9 mouse cellular contexts compared by ENCODE assay signal in the genomic region with DNA sequence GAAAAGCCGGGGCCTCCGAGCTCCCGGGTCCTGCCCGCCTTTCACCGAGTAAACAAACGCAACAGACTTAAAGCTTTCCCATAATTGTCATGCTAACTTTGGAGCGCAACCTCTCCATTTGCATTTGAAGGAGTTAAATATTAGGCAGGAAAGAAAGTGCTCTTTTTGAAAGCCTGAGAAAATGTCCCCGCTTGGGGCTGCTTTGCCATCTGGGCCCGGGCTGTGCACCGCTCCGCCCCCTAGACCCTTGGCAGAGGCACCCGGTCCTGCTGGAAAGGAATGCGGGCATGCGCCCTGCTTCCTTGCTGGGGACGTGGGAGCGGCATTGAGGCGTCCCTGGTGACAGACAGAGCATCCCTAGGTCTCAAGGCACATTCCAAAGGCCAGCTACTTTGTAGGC.
DNase-seq lines count a peak whose midpoint lies in the region; ATAC-seq lines count a peak whose summit lies in the region.
"Had no signal": no experiment of that assay in that cellular context is flagged by ENCODE, and none has a peak within 500 bp of the region (broad histone marks: within the 10 kb centered on the region; RNA-seq: fewer than 3 reads in every experiment).

No protein-coding gene starts in this region.

- 0 out of 2 replicates have a peak, but pooled peaks cover 15% of the 10 kb centered on the region for H3K4me1 ChIP-seq in hindbrain, embryonic 14.5 days (replicated peaks; ENCODE audit: control insufficient read depth, insufficient read depth, low read length)

- H3K27ac ChIP-seq in hindbrain, embryonic 14.5 days: no peak overlapping the region; the same call in 1 of the 2 replicates

- H3K9me3 ChIP-seq in hindbrain, embryonic 14.5 days (ENCODE audit: control insufficient read depth, low read length): no peaks in the 10 kb centered on the region

- no peak overlapping the region for H3K9ac ChIP-seq in hindbrain, embryonic 14.5 days

- H3K4me2 ChIP-seq in hindbrain, embryonic 14.5 days (replicated peaks): peak overlapping the region; percentile 40

- DNase-seq in ZHBTc4 (ENCODE audit: low read depth, low spot score): peak; percentile 94
- DNase-seq in cerebellum, postnatal 36 days: peak; percentile 5 to 24
- DNase-seq in gastrocnemius, adult 18-20 months (ENCODE audit: low spot score): peak; percentile 18
- DNase-seq in hindbrain, embryonic 14.5 days (ENCODE audit: low spot score): peak; percentile 66
- DNase-seq in layer of hippocampus, postnatal 36 days: peak; percentile 68 to 78
- peak; percentile 89 for DNase-seq in lung, postnatal 10 days
- peak; percentile 47 to 53 for DNase-seq in right cerebral cortex, adult 2 months (ENCODE audit: low spot score in 2 of 2)

- no peaks in the 10 kb centered on the region for H3K27me3 ChIP-seq in hindbrain, embryonic 14.5 days (ENCODE audit: control insufficient read depth, insufficient read depth, low read length)

- H3K4me3 ChIP-seq in hindbrain, embryonic 14.5 days (replicated peaks; ENCODE audit: low read length): no peak overlapping the region
- H3K4me3 ChIP-seq: myocyte had no signal

- H3K36me3 ChIP-seq in hindbrain, embryonic 14.5 days (replicated peaks; ENCODE audit: control insufficient read depth, insufficient read depth): no peaks in the 10 kb centered on the region

- ATAC-seq in hindbrain, embryonic 14.5 days (ENCODE audit: low FRiP score): peak; percentile 89
- no peak for ATAC-seq in activated CD4-positive, CD25-positive, alpha-beta regulatory T cell, adult 4 months

- 2% methylated on average over 17 of the region's 17 CpGs for WGBS in hindbrain, embryonic 14.5 days

Comparison
In these comparisons a context has a peak if more than half of its experiments do, and no peak if none do; other contexts are left out.
1. DNase-seq: peak in every context shown above with its lines; median percentile 94 in ZHBTc4; 89 in lung, postnatal 10 days; 73 in layer of hippocampus, postnatal 36 days; 66 in hindbrain, embryonic 14.5 days; 50 in right cerebral cortex, adult 2 months; 18 in gastrocnemius, adult 18-20 months; 14 in cerebellum, postnatal 36 days.